Mouse (Mus musculus): Measurements from ENCODE around the gene Epb42. TPM values are rescaled to one million over a fixed set of nuclear protein-coding genes. Genes with fewer than 3 reads are reported as not detected.

Gene Epb42
- polyA plus RNA-seq, 2 experiments = 129 to 162 TPM

DNA sequence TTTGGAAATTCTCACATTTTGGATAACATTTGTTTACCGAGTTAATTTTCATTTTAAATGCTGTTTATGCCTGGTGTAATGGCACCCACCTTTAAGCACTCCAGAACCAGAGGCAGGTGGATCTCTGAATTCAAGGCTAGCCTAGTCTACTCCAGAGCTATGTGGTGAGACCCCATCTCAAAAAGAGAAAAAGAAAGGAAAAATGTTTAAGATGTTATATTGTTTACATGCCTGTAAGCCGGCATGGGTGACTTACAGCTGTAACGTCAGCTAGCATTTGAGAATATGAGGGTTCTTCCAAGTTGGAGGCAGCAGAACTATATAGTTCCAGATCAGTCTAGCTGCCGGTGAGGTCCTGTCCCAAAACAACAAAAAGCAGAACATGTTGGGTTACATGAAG lies 65.1 kb downstream of the Epb42 start:
- peak overlapping the region; percentile 84 for H3K4me2 ChIP-seq (ENCODE audit: low read depth)
- H3K4me1 ChIP-seq (replicated peaks; ENCODE audit: control insufficient read depth in 2 of 2, insufficient read depth in 2 of 2, low read length in 1 of 2) = peaks cover 16 to 22% of the 10 kb centered on the region in 2 experiments
- no peak for ATAC-seq (ENCODE audit: insufficient read depth)
- H3K9me3 ChIP-seq (ENCODE audit: control insufficient read depth, low read length) = no peaks in the 10 kb centered on the region
- no peaks in the 10 kb centered on the region for H3K36me3 ChIP-seq (replicated peaks; ENCODE audit: control insufficient read depth, insufficient read depth, low read depth)
- WGBS (ENCODE audit: insufficient replicate concordance) = 74% methylated on average over 4 of the region's 4 CpGs
- H3K9ac ChIP-seq (replicated peaks) = no peak overlapping the region
- no peaks in the 10 kb centered on the region for H3K27me3 ChIP-seq (ENCODE audit: control insufficient read depth, insufficient read depth, low read length)
- no peak overlapping the region for H3K4me3 ChIP-seq (ENCODE audit: insufficient read depth in 1 of 2, low read depth in 2 of 2, low read length in 2 of 2)
- no peak for DNase-seq (ENCODE audit: low read depth in 3 of 3, low spot score in 3 of 3)
- TF ChIP-seq CTCF (IDR thresholded peaks at IDR 0.05; ENCODE audit: low read depth) = no peak
- TF ChIP-seq EP300 (IDR thresholded peaks at IDR 0.05; ENCODE audit: low read depth) = no peak
- H3K27ac ChIP-seq = no peak overlapping the region

GRCm38 (mm10) chr2:120970559-120971080 lies 66.3 kb downstream of the Epb42 start, which contains the start of gene Ubr1:
Gene Ubr1 (minus strand): TSS chr2:120970715.
- Histone ChIP-seq H3K4me3 (ENCODE audit: insufficient read depth in 1 of 2, low read depth in 2 of 2, low read length in 2 of 2) (peak within 1 kb of the TSS; percentile 63 to 93), H3K36me3 (replicated peaks; ENCODE audit: control insufficient read depth, insufficient read depth, low read depth) (no peaks in the 10 kb centered on the region), H3K27ac (peak within 1 kb of the TSS; percentile 90), H3K4me2 (ENCODE audit: low read depth) (peak within 1 kb of the TSS; percentile 84), H3K4me1 (replicated peaks; ENCODE audit: control insufficient read depth in 2 of 2, insufficient read depth in 2 of 2, low read length in 1 of 2) (peaks cover 8 to 14% of the 10 kb centered on the region in 2 experiments), H3K27me3 (ENCODE audit: control insufficient read depth, insufficient read depth, low read length) (no peaks in the 10 kb centered on the region), H3K9me3 (ENCODE audit: control insufficient read depth, low read length) (no peaks in the 10 kb centered on the region), H3K9ac (replicated peaks) (peak within 1 kb of the TSS; percentile 90)
- ATAC-seq (ENCODE audit: insufficient read depth) (peak; percentile 85), DNase-seq (ENCODE audit: low read depth in 3 of 3, low spot score in 3 of 3) (peak; percentile 81 to 82 (median 82))
- TF ChIP-seq EP300 (IDR thresholded peaks at IDR 0.05; ENCODE audit: low read depth) = peak; percentile 38; the same call in 1 of the 2 replicates
- peak; percentile 22; the same call in 1 of the 2 replicates for TF ChIP-seq CTCF (IDR thresholded peaks at IDR 0.05; ENCODE audit: low read depth)
- under 1% methylated on average over 39 of the region's 39 CpGs for WGBS (ENCODE audit: insufficient replicate concordance)

- Histone ChIP-seq H3K4me3 (ENCODE audit: insufficient read depth in 1 of 2, low read depth in 2 of 2, low read length in 2 of 2) (peak overlapping the region; percentile 63 to 93), H3K4me2 (ENCODE audit: low read depth) (peak overlapping the region; percentile 84), H3K27me3 (ENCODE audit: control insufficient read depth, insufficient read depth, low read length) (no peaks in the 10 kb centered on the region), H3K9me3 (ENCODE audit: control insufficient read depth, low read length) (no peaks in the 10 kb centered on the region), H3K36me3 (replicated peaks; ENCODE audit: control insufficient read depth, insufficient read depth, low read depth) (no peaks in the 10 kb centered on the region), H3K4me1 (replicated peaks; ENCODE audit: control insufficient read depth in 2 of 2, insufficient read depth in 2 of 2, low read length in 1 of 2) (peaks cover 8 to 14% of the 10 kb centered on the region in 2 experiments), H3K9ac (replicated peaks) (peak overlapping the region; percentile 90), H3K27ac (peak overlapping the region; percentile 90)
- DNase-seq (ENCODE audit: low read depth in 3 of 3, low spot score in 3 of 3) = peak in 2 of 3 experiments; percentile 23 to 30
- peak; percentile 51 for ATAC-seq (ENCODE audit: insufficient read depth)
- under 1% methylated on average over 23 of the region's 23 CpGs for WGBS (ENCODE audit: insufficient replicate concordance)
- TF ChIP-seq CTCF (IDR thresholded peaks at IDR 0.05; ENCODE audit: low read depth) = no peak
- TF ChIP-seq EP300 (IDR thresholded peaks at IDR 0.05; ENCODE audit: low read depth) = no peak
Measured at GRCm38 (mm10) chr2:120970045-120970539, 66.8 kb downstream of the Epb42 start.

Small RNAs within 50 kb of the gene (microRNA-seq; reads per million reads assigned to microRNA genes)
- not detected for gene Gm44325

Other genes with a start within 250 kb of the Epb42 start
- 7.6 and 13.7 TPM in 2 replicates for gene Cdan1, start 186.9 kb downstream of the Epb42 start, polyA plus RNA-seq (2012; rRNA removed)
- gene Cdan1, start 186.9 kb downstream of the Epb42 start, polyA plus RNA-seq (2014; fragmentation: Nextera tagmentation; extraction: Ambion mirVana) = 4.8 and 6.1 TPM in 2 replicates
- gene Ttbk2, start 186.5 kb downstream of the Epb42 start, polyA plus RNA-seq (2012; rRNA removed) = 0.60 and 0.81 TPM in 2 replicates
- gene Ttbk2, start 186.5 kb downstream of the Epb42 start, polyA plus RNA-seq (2014; fragmentation: Nextera tagmentation; extraction: Ambion mirVana) = 0.42 and 0.54 TPM in 2 replicates
- gene Ubr1, start 66.4 kb downstream of the Epb42 start, polyA plus RNA-seq (2012; rRNA removed) = 5.1 and 6.0 TPM in 2 replicates
- 9.3 and 10.2 TPM in 2 replicates for gene Ubr1, start 66.4 kb downstream of the Epb42 start, polyA plus RNA-seq (2014; fragmentation: Nextera tagmentation; extraction: Ambion mirVana)
- 1.6 and 1.8 TPM in 2 replicates for gene Tmem62, start 60.1 kb downstream of the Epb42 start, polyA plus RNA-seq (2012; rRNA removed)
- 3.0 and 3.5 TPM in 2 replicates for gene Tmem62, start 60.1 kb downstream of the Epb42 start, polyA plus RNA-seq (2014; fragmentation: Nextera tagmentation; extraction: Ambion mirVana)
- 26.9 and 38.1 TPM in 2 replicates for gene Ccndbp1, start 28.7 kb downstream of the Epb42 start, polyA plus RNA-seq (2012; rRNA removed)
- 45.1 and 46.4 TPM in 2 replicates for gene Ccndbp1, start 28.7 kb downstream of the Epb42 start, polyA plus RNA-seq (2014; fragmentation: Nextera tagmentation; extraction: Ambion mirVana)
- gene Tgm5, start 48.8 kb upstream of the Epb42 start, polyA plus RNA-seq (2012; rRNA removed) = not detected in 2 replicates
- gene Tgm5, start 48.8 kb upstream of the Epb42 start, polyA plus RNA-seq (2014; fragmentation: Nextera tagmentation; extraction: Ambion mirVana) = not detected in 2 replicates
- gene Tgm7, start 72.7 kb upstream of the Epb42 start, polyA plus RNA-seq (2012; rRNA removed) = 0.02 TPM in 1 of 2 replicates, not detected in the other
- gene Tgm7, start 72.7 kb upstream of the Epb42 start, polyA plus RNA-seq (2014; fragmentation: Nextera tagmentation; extraction: Ambion mirVana) = not detected in 2 replicates
- gene Adal, start 103.4 kb upstream of the Epb42 start, polyA plus RNA-seq (2012; rRNA removed) = 3.7 and 5.6 TPM in 2 replicates
- 7.5 and 9.0 TPM in 2 replicates for gene Adal, start 103.4 kb upstream of the Epb42 start, polyA plus RNA-seq (2014; fragmentation: Nextera tagmentation; extraction: Ambion mirVana)
- 3.6 and 4.1 TPM in 2 replicates for gene Lcmt2, start 103.6 kb upstream of the Epb42 start, polyA plus RNA-seq (2012; rRNA removed)
- 8.4 and 8.9 TPM in 2 replicates for gene Lcmt2, start 103.6 kb upstream of the Epb42 start, polyA plus RNA-seq (2014; fragmentation: Nextera tagmentation; extraction: Ambion mirVana)
- gene Tubgcp4, start 133.6 kb upstream of the Epb42 start, polyA plus RNA-seq (2012; rRNA removed) = 13.0 and 15.0 TPM in 2 replicates
- gene Tubgcp4, start 133.6 kb upstream of the Epb42 start, polyA plus RNA-seq (2014; fragmentation: Nextera tagmentation; extraction: Ambion mirVana) = 20.3 and 21.3 TPM in 2 replicates
- gene Zscan29, start 134.1 kb upstream of the Epb42 start, polyA plus RNA-seq (2012; rRNA removed) = 1.5 and 2.0 TPM in 2 replicates
- gene Zscan29, start 134.1 kb upstream of the Epb42 start, polyA plus RNA-seq (2014; fragmentation: Nextera tagmentation; extraction: Ambion mirVana) = 2.8 and 3.1 TPM in 2 replicates
- 16.4 and 17.0 TPM in 2 replicates for gene Trp53bp1, start 234.3 kb upstream of the Epb42 start, polyA plus RNA-seq (2012; rRNA removed)
- gene Trp53bp1, start 234.3 kb upstream of the Epb42 start, polyA plus RNA-seq (2014; fragmentation: Nextera tagmentation; extraction: Ambion mirVana) = 14.1 and 18.5 TPM in 2 replicates